Mouse (Mus musculus) MEL (cell line): ENCODE data around the gene Tapt1. TPM values are rescaled to one million over a fixed set of nuclear protein-coding genes. Genes with fewer than 3 reads are reported as not detected.

Experiments
- DNase-seq: peaks from one replicate; pipeline ENCODE4 v3.0.0; 2011; ENCODE audit warnings: low read depth, low spot score
- H3K27ac ChIP-seq: 2 replicates; pipeline ENCODE4 v1.5.1; 2012; ENCODE audit warnings: low read depth, mild to moderate bottlenecking, control low read depth, low read length, moderate library complexity; ENCODE audit not compliant: control insufficient read depth
- H3K27me3 ChIP-seq, 2 experiments: fragments of 150-350 bp in 1 of 2; sonication (generic) in 1 of 2; 2 replicates each; pipeline ENCODE4 v1.6.1; 2012; ENCODE audit warnings: low read length in 2 of 2, mild to moderate bottlenecking in 2 of 2, improper control_type of control experiment in 1 of 2, moderate library complexity in 1 of 2; ENCODE audit not compliant: insufficient read depth in 2 of 2, control insufficient read depth in 1 of 2
- H3K36me3 ChIP-seq, 2 experiments: 2 replicates each; pipeline ENCODE4 v1.6.1; 2012 to 2014; ENCODE audit warnings: low read length in 2 of 2, improper control_type of control experiment in 1 of 2, inconsistent platforms in 1 of 2, mild to moderate bottlenecking in 1 of 2; ENCODE audit not compliant: insufficient read depth in 2 of 2, control insufficient read depth in 1 of 2
- H3K4me1 ChIP-seq, 2 experiments: fragments of 150-350 bp in 1 of 2; sonication (generic) in 1 of 2; 2 replicates each; pipeline ENCODE4 v1.6.1; 2012; ENCODE audit warnings: low read length in 2 of 2, improper control_type of control experiment in 1 of 2, mild to moderate bottlenecking in 1 of 2; ENCODE audit not compliant: insufficient read depth in 2 of 2, control insufficient read depth in 1 of 2
- H3K4me3 ChIP-seq, 2 experiments: fragments of 150-350 bp in 1 of 2; sonication (generic) in 1 of 2; 2 replicates each; pipeline ENCODE4 v1.5.1; 2012; ENCODE audit warnings: low read depth in 2 of 2, low read length in 2 of 2, mild to moderate bottlenecking in 2 of 2, moderate library complexity in 2 of 2, control low read depth in 1 of 2, improper control_type of control experiment in 1 of 2; ENCODE audit not compliant: control insufficient read depth in 1 of 2, insufficient read depth in 1 of 2
- H3K79me2 ChIP-seq: 2 replicates; pipeline ENCODE4 v1.6.1; 2012; ENCODE audit warnings: mild to moderate bottlenecking, low read length, moderate library complexity; ENCODE audit not compliant: control insufficient read depth, poor library complexity, insufficient read depth
- H3K9ac ChIP-seq: 2 replicates; pipeline ENCODE4 v1.6.1; 2012; ENCODE audit warnings: low read depth, mild to moderate bottlenecking, control low read depth, low read length, moderate library complexity; ENCODE audit not compliant: control insufficient read depth, poor library complexity, severe bottlenecking
- H3K9me3 ChIP-seq: fragments of 150-350 bp; sonication (generic); replicated peaks from 2 replicates; pipeline ENCODE4 v1.6.1; 2012; ENCODE audit warnings: mild to moderate bottlenecking, low read length, improper control_type of control experiment, moderate library complexity; ENCODE audit not compliant: insufficient read depth
- BHLHE40 ChIP-seq: IDR thresholded peaks from 2 replicates; pipeline ENCODE4 v1.6.1; 2012; ENCODE audit warnings: low read depth, mild to moderate bottlenecking, inconsistent platforms, low read length, improper control_type of control experiment, borderline replicate concordance
- CHD1 ChIP-seq: IDR thresholded peaks from 2 replicates; pipeline ENCODE4 v1.6.1; 2012; ENCODE audit warnings: low read depth, mild to moderate bottlenecking, inconsistent platforms, low read length, improper control_type of control experiment
- CTCF ChIP-seq, 3 experiments: IDR thresholded peaks in 2 of 3; conservative IDR thresholded peaks in 1 of 3; 2 replicates each; pipeline ENCODE4 v1.5.1; 2011 to 2012; ENCODE audit warnings: low read length in 3 of 3, low read depth in 2 of 3, mild to moderate bottlenecking in 2 of 3, improper control_type of control experiment in 1 of 3, inconsistent platforms in 1 of 3, mixed read lengths in 1 of 3, moderate library complexity in 1 of 3; ENCODE audit not compliant: control insufficient read depth in 1 of 3, insufficient read depth in 1 of 3, poor library complexity in 1 of 3, severe bottlenecking in 1 of 3
- ELF1 ChIP-seq: IDR thresholded peaks from 2 replicates; pipeline ENCODE4 v1.6.1; 2014; ENCODE audit warnings: low read depth, mild to moderate bottlenecking, inconsistent platforms, low read length, improper control_type of control experiment, moderate library complexity
- GABPA ChIP-seq: IDR thresholded peaks from 2 replicates; pipeline ENCODE4 v1.6.1; 2012; ENCODE audit warnings: low read depth, mild to moderate bottlenecking, inconsistent platforms, low read length, improper control_type of control experiment, moderate library complexity
- HCFC1 ChIP-seq: IDR thresholded peaks from 2 replicates; pipeline ENCODE4 v1.6.1; 2012; ENCODE audit warnings: low read depth, mild to moderate bottlenecking, inconsistent platforms, low read length, improper control_type of control experiment, moderate library complexity
- JUND ChIP-seq: IDR thresholded peaks from 2 replicates; pipeline ENCODE4 v1.6.1; 2011; ENCODE audit warnings: low read depth, mild to moderate bottlenecking, improper control_type of control experiment, low read length
- MAFK ChIP-seq: IDR thresholded peaks from 2 replicates; pipeline ENCODE4 v1.6.1; 2011; ENCODE audit warnings: low read depth, mild to moderate bottlenecking, low read length, improper control_type of control experiment, borderline replicate concordance
- MAX ChIP-seq: IDR thresholded peaks from 2 replicates; pipeline ENCODE4 v1.6.1; 2011; ENCODE audit warnings: low read length, improper control_type of control experiment
- MEF2A ChIP-seq: IDR thresholded peaks from 2 replicates; pipeline ENCODE4 v1.6.1; 2014; ENCODE audit warnings: low read depth, mild to moderate bottlenecking, inconsistent platforms, low read length, improper control_type of control experiment; ENCODE audit not compliant: poor library complexity, insufficient replicate concordance, severe bottlenecking; ENCODE audit errors: extremely low read depth
- MYB ChIP-seq: IDR thresholded peaks from 2 replicates; pipeline ENCODE4 v1.6.1; 2011; ENCODE audit warnings: mild to moderate bottlenecking, low read depth, low read length, improper control_type of control experiment
- MYC ChIP-seq: IDR thresholded peaks from 2 replicates; pipeline ENCODE4 v1.6.1; 2011; ENCODE audit warnings: low read depth, mild to moderate bottlenecking, low read length, improper control_type of control experiment, moderate library complexity
- NRF1 ChIP-seq: IDR thresholded peaks from 2 replicates; pipeline ENCODE4 v1.6.1; 2014; ENCODE audit warnings: low read depth, mild to moderate bottlenecking, inconsistent platforms, low read length, improper control_type of control experiment, moderate library complexity; ENCODE audit not compliant: poor library complexity, insufficient read depth, severe bottlenecking
- POLR2AphosphoS2 ChIP-seq: IDR thresholded peaks from 2 replicates; pipeline ENCODE4 v1.6.1; 2011; ENCODE audit warnings: low read length, improper control_type of control experiment
- POLR2AphosphoS5 ChIP-seq: IDR thresholded peaks from 2 replicates; pipeline ENCODE4 v1.6.1; 2012; ENCODE audit warnings: low read depth, borderline replicate concordance, mild to moderate bottlenecking, inconsistent platforms, low read length, moderate library complexity, mixed read lengths
- TBP ChIP-seq: IDR thresholded peaks from 2 replicates; pipeline ENCODE4 v1.8.0; 2011; ENCODE audit warnings: low read depth, low read length, improper control_type of control experiment
- ZKSCAN1 ChIP-seq: IDR thresholded peaks from 2 replicates; pipeline ENCODE4 v1.6.1; 2012; ENCODE audit warnings: low read depth, mild to moderate bottlenecking, inconsistent platforms, low read length, improper control_type of control experiment, moderate library complexity
- ZNF384 ChIP-seq: IDR thresholded peaks from 2 replicates; pipeline ENCODE4 v1.6.1; 2012; ENCODE audit warnings: low read depth, mild to moderate bottlenecking, inconsistent platforms, low read length, improper control_type of control experiment
- polyA plus RNA-seq, 2 experiments: library from polyadenylated mRNA; stranded (reverse) in 1 of 2; unstranded in 1 of 2; fragments of >175 nt in 1 of 2; fragments of >200 nt in 1 of 2; gene quantifications; 2 replicates each; pipeline versions ENCODE4 v1.2.1 to v1.2.4; 2012; ENCODE audit warnings: low replicate concordance in 2 of 2, low read depth in 1 of 2; ENCODE audit not compliant: insufficient read length in 2 of 2, insufficient read depth in 1 of 2, missing spikeins in 1 of 2
- total RNA-seq: library from RNA; depleted of rRNA; stranded (reverse); fragments of 300-350 nt; gene quantifications from 2 replicates; pipeline ENCODE4 v1.2.3, GENCODE M21; 2012

Tapt1 gene
- total and polyA plus RNA-seq, 3 experiments = 47.0 to 64.6 TPM; not detected in 1

DNA sequence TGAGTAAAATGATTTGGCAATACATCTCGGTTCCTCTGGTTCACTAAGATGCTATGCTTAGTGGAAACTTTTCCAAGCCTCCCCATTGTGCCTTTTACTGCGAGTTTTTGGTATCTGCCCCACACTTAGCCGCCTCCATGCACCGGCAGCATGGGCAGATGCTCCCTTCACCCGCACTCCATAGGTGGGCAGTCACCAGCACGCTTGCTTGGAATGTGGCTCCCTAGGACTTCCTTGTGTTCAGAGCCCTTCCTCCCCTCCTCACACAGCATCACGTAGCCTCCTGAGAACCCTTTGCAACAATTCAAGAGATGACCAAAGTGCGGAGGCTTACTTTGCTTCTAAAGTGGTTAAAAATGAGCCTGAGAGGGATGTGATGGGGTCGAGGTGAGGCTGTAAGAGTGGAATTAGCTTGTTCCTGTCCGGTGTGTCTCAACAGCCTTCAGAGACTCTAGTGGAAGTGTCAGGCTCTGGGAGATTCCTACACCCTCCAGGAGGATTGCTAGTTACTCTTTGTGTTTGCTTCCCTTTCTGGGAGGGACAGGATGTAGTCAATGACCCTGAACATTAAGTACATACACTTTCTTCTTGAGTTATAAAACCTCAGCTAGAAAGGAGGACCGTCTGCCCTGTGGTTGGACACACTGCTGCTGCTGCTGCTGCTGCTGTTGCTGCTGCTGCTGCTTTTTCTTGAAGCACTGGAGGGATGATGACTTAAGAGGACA, 20.2 kb upstream of the Tapt1 start:
- peaks cover 2 to 9% of the 10 kb centered on the region in 2 experiments; a peak in 3 of 4 replicates for H3K4me1 ChIP-seq
- no peak overlapping the region for H3K4me3 ChIP-seq
- no peak for DNase-seq
- no peak overlapping the region for H3K27ac ChIP-seq
- TF ChIP-seq TBP = no peak
- no peak for TF ChIP-seq ZNF384
- no peak for TF ChIP-seq BHLHE40
- no peak for TF ChIP-seq MYC
- TF ChIP-seq MAX = no peak
- TF ChIP-seq MEF2A = no peak
- no peak for TF ChIP-seq CTCF (IDR thresholded peaks at IDR 0.05 in 2 of 3, conservative IDR thresholded peaks at IDR 0.05 in 1 of 3; ENCODE audit: control insufficient read depth in 1 of 3, insufficient read depth in 1 of 3, low read depth in 2 of 3, low read length in 3 of 3, poor library complexity in 1 of 3, severe bottlenecking in 1 of 3)
- TF ChIP-seq NRF1 = no peak
- no peak for TF ChIP-seq MAFK
- TF ChIP-seq MYB = no peak
- no peak for TF ChIP-seq CHD1
- no peaks in the 10 kb centered on the region for H3K9me3 ChIP-seq
- H3K36me3 ChIP-seq = peaks cover 0 to 6% of the 10 kb centered on the region in 2 experiments; a peak in 2 of 4 replicates
- no peak overlapping the region for H3K9ac ChIP-seq
- no peaks in the 10 kb centered on the region for H3K27me3 ChIP-seq
- no peaks in the 10 kb centered on the region for H3K79me2 ChIP-seq

DNA sequence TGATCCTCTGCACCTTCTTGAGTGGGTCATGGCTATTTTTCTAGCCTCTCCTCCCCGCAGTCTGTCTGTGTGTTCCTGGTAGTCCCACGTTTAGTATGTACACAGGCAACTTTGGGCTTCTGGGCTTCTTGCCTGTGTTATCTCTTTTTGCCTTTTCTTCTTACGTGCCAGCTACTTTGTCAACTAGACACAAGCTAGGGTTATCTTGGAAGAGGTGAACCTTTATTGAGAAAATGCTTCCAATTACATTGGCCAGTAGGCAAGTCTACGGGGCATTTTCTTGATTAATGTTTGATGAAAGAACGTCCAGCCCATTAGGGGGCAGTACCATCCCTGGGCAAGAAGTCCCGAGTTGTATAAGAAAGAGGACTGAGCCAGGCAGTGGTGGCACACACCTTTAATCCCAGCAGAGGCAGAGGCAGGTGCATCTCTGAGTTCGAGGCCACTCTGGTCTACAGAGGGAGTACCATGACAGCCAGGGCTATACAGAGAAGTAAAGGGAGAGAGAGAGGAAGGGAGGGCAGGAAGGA, 18.5 kb upstream of the Tapt1 start:
- Histone ChIP-seq H3K79me2 (no peaks in the 10 kb centered on the region), H3K27ac (no peak overlapping the region), H3K4me3 (peak overlapping the region; percentile 26 to 40; a peak in 3 of 4 replicates), H3K36me3 (peaks cover 0 to 12% of the 10 kb centered on the region in 2 experiments; a peak in 2 of 4 replicates), H3K4me1 (peaks cover 2 to 14% of the 10 kb centered on the region in 2 experiments; a peak in 3 of 4 replicates), H3K27me3 (no peaks in the 10 kb centered on the region), H3K9ac (peak overlapping the region; percentile 19), H3K9me3 (no peaks in the 10 kb centered on the region)
- TF ChIP-seq JUND (no peak), HCFC1 (no peak), POLR2AphosphoS5 (no peak), GABPA (no peak), ZKSCAN1 (no peak), ELF1 (no peak), MEF2A (no peak), CTCF (IDR thresholded peaks at IDR 0.05 in 2 of 3, conservative IDR thresholded peaks at IDR 0.05 in 1 of 3; ENCODE audit: control insufficient read depth in 1 of 3, insufficient read depth in 1 of 3, low read depth in 2 of 3, low read length in 3 of 3, poor library complexity in 1 of 3, severe bottlenecking in 1 of 3) (no peak; a peak in 1 of 6 replicates), POLR2AphosphoS2 (no peak)
- DNase-seq = no peak
